Mouse (Mus musculus) layer of hippocampus, adult 9-10 months (tissue): Measurements from ENCODE around the gene Rab11fip3.
"Not testable (repeated sequence)": the region's sequence is repeated elsewhere in the genome, so short reads cannot be mapped to it uniquely, and the experiment has no call there.

ENCODE experiments used
- DNase-seq: peaks from one replicate; pipeline ENCODE4 v3.0.0; 2022; ENCODE audit warnings: low spot score

Rab11fip3 gene

DNA sequence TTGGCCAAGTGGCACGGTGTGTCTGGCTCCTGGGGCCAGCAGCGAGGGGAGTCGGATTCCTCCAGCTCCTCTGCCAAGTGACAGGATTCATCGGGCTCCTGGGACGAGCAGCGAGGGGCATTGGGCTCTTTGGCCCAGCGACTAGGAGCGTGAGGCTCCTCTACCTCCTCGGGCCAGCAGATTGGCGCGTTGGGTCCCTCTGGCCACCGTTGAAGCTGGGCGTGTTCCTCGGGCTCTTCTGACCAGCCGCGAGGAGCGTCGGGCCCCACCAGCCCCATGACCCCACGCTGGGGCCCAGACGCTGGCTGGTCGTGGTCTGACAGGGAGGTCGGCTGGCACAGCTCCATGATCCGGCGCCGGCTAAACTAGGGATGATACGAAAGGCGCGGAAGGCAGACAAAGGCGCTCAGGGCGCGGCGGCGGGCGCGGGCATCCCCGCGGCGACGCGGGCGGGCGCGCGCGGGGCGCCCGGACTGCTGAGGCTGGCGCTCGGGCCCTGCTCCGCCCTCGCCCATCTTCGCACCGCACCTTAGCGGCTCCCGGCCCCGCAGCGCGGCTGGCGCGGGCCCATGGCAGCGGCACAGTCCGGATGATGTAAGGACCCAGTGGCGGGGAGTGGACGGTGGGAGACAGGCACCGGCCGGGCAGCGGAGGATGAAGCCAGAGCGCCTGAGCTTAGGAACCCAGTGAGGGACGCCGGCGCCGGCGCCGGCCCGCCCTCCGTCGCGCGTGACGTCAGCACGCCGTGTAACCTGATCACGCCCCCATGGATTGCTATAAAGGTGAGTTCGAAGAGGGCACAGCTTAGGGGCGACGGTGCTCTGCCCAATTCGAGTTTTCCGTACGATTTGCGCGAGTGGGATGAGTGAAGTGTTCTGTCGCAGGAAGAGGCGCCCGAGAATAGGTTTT is at the start of gene Rab11fip3:
TSS of gene Rab11fip3 (minus strand) at position 725 of the 909 bp plus-strand sequence.
- DNase-seq, result peak; percentile 65

- no peak for DNase-seq
These were observed 47.3 kb upstream of the Rab11fip3 start for GRCm38 (mm10) chr17:26116503-26117258.

DNA sequence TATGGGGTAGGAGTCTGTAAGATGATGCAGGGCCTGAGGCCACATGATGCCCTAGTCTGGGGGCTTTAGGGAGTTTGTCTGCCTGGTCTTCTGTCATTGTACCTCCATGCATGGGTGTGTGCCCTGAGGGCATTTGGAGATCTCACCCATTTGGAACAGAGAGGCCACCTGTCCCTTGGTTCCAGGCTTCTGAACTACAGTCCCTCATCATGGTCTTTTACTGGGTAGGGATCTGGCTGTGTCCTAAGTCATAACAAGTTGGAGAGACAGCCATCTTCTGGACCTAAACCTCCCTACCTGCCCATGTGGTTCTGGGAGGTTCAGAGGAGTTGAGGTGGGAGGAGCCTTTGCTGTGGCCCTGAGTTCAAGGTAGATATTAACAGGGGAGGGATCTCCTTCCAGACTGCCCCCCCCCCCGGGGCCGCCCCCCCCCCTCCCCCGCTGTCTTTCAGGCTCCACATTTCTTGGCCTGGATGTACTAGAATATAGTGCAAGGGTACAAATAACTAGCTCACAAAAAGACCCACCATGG is 46.7 kb upstream of the Rab11fip3 start:
- no peak for DNase-seq

GRCm38 (mm10) chr17:26115205-26115898 is 46.0 kb upstream of the Rab11fip3 start:
- no peak for DNase-seq

GRCm38 (mm10) chr17:26114461-26114860 is 45.1 kb upstream of the Rab11fip3 start:
- not testable (repeated sequence) for DNase-seq

DNA sequence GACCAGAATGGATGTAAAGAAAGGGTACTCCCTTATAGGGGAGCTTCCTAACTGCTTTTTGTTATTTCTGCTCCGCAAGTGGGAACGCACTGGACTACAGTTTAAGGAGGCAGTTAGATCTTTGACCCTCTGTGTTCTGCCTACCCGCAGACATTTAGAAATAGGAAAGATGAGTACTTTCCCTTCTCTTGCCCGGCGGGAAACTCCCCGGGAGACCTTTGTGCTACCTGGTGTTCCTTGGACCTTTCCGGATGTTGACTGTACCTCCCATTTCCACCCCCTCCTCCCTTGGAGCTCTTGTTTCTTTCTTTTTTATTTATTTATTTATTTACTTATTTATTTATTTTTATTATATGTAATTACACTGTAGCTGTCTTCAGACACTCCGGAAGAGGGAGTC is 44.7 kb upstream of the Rab11fip3 start:
- no peak for DNase-seq

DNA sequence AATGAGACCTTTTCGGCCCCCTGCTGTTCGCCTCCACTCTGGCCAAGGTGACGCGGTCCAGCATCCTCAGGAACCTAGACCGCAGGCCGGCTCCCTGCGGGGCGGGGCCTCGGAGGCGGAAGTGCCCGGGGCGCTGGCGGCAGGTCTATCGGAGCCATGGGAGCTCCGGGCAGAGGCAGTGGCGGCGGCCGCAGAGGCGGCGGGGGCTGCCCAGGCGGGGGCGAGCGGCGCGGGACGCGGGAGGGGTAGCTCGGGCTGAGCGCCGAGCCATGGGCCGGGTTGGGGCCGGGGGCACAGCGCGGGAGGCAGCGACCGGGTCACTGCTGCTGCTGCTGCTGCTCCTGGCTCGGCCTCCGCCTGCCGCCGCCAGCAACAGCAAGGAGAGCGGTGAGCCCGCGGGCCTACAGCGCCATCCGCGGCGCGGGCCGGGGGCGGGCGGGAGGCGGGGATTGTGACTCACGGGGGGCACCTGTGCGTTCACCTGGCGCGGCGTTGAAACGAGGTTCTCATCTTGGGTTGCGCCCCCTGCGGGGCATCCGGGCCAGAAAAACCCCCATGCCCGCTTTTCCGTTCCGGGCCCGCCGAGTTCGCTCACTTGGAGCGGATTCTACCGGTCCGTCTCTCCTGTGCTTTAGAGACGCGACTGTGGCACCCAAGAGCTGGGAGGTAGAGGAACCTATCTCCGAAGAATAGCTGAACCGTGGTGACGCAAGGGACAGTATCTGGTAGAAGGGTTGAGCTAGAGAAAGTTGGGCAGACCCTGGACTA is 44.0 kb upstream of the Rab11fip3 start, which contains the start of gene Tmem8:
TSS of gene Tmem8 (plus strand) at position 119 of the 768 bp plus-strand sequence.
- no peak for DNase-seq

- no peak for DNase-seq
These were observed 43.4 kb upstream of the Rab11fip3 start for GRCm38 (mm10) chr17:26112751-26113150.

DNA sequence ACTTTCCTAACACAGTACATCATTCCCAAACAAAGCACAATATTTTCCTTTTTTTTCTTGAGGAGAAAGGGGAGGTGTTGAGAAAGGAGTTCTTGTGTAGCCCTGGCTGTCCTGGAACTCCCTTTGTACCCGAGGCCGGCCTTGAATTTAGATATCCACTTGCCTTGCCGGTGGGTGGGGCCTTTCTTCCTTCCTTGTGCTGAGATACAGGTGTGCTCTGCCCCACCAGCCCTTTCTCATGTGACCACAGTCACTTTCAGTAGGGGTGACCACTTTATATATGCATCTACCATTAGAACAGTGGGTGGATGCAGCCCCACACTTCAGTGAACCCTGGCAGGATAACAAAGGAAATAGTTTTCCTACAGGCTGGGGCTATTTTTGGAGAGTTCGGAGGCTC is 42.4 kb upstream of the Rab11fip3 start:
- DNase-seq, result no peak

DNA sequence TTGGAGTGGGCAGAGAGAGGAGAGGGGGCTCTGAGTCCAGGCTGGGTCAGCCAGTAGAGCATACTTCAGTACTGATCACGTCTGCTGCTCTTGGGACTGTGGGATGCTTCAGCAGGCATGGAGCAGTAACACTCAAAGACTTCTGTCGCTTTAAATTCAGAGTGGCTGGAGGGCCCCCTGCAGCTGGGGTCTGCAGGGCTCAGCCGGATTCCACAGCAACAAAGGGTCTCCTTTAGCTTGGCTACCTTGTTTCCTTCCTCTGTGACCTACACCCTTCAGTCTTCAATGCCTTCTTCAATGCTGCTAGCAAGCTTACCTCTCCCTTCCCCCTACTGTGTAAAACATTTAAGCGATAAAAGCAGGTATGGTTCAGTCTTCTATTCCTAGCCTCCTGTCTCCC is 41.7 kb upstream of the Rab11fip3 start:
- DNase-seq, result no peak

GRCm38 (mm10) chr17:26110156-26110555 is 40.8 kb upstream of the Rab11fip3 start:
- DNase-seq, result no peak

DNA sequence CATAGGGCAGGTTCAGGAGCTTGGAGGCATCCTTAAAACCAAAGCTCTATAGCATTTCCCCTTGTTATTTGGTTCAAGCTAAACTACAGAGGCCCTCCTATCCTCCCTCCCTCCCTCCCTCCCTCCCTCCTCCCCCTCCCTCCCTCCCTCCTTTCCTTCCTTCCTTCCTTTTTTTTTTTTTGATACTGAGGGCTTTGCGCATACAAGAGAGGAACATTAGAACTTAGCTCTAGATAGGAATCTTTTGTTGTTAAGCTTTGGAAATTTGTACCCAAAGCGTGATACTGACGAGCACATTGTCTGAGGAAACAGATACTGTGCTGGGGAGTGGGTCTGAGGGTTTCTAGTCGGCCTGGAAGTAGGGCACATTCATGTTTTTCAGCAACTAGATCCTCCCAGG is 36.3 kb upstream of the Rab11fip3 start:
- no peak for DNase-seq

DNA sequence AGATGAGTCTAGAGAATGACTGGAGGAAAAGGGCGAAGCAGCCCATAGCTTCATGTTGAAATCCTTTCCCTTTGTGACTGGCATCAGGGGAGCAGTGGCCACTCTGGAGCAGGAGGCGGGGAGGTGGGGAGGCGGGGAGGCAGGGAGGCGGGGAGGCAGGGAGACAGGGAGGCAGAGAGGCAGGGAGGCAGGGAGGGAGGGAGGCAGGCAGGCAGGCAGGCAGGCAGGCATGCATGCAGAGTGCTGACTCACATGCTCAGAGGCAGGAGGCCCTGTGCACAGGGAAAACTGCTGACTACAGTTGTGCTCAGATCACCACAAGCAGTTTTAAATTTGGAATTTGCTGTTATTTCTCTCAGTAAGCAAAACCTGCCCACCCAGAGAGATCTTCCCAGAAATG is 32.1 kb upstream of the Rab11fip3 start:
- no peak for DNase-seq

DNA sequence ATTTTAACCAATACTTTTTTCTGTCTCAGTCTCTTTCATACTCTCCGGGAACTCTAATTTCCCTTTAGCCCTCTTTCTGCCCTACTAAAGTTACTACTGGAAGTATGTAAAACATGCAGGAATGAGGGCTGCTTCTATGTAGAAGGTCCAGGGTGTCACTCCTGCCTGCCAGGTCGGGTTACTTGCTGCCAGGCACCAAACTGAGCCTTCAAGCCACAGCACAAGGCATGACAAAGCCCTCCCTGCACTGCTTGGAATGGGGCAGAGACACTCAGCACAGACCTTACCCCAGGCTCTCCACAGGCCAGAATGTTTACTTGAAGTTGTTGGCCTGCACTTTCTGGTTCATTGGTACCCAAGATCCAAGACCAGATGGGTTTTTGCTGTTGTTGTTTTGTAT is 30.8 kb upstream of the Rab11fip3 start:
- no peak for DNase-seq

GRCm38 (mm10) chr17:26099316-26099715 is 30.0 kb upstream of the Rab11fip3 start:
- not testable (repeated sequence) for DNase-seq

- no peak for DNase-seq
These were observed 29.1 kb upstream of the Rab11fip3 start for GRCm38 (mm10) chr17:26098461-26098860.

GRCm38 (mm10) chr17:26095121-26095740 is 25.9 kb upstream of the Rab11fip3 start, which contains the start of gene Nme4:
Nme4 (minus strand) TSS chr17:26095602.
- DNase-seq, result peak; percentile 22

DNA sequence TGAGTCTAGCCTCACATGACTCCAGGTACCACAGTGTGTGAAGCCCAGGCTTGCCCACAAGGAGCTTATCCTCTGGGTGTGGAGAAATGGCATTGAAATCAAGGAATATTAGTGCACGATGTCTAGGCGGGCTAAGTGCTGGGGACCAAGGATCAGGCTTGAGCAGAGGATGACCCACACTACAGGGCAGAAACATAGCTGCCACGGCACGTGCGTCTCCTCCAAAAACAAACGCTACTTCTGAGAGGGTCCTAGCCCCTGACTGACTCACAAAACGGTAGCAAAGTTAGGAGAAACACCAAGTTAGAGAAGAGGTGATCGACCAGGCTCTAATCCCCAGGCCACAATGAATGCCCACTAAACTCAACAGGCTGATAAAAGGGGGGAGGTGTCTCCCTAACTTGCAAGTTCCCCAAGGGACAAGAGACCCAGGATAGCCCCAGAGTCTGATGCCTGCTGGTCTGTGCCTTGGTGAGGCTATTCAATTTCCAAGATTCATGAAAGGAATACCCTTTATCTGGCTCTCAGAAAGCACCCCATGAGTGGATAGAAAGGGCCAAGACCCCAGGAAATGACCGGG is 25.3 kb upstream of the Rab11fip3 start:
- DNase-seq, result no peak

DNA sequence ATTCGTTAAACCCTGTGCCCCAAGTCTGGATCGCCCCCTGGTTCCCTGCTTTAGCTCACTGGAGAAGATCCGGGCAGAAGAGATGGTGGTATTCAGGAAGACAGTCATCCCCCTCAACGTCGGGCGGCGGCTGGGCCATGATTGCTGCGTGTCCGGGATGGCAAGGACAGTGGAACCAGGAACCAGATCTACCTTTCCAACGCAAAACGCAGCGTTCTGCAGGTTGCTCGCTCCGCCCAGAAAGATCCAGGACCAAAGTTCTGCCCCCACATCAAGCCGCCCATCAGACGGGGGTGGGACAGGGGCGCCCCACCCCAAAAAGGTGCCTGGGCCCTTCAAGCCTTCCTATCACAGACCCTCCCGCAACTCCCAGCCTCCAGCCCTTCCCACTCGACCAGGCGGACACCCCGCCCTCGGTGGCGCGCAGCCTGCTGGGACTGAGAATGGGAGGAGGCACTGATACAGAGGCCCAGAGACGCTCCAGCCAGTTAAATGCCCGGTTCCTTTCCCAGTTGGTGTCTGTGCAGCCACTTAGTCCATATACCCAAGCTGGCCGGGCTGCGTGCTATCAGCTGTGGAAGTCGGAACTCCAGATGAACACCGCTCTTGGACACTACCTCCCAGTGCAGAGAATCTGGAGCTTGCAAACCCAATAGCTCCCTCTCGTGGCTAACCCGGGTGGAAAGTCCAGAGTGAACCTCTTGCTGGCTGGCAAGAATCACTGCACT is 20.7 kb upstream of the Rab11fip3 start, which contains the start of gene Decr2:
TSS of gene Decr2 (minus strand) at position 433 of the 728 bp plus-strand sequence.
- peak; percentile 86 for DNase-seq
